Mouse (Mus musculus): ENCODE measurements around the gene Tspyl2.
"Not testable (repeated sequence)": the region's sequence is repeated elsewhere in the genome, so short reads cannot be mapped to it uniquely, and the experiment has no call there.

DNA sequence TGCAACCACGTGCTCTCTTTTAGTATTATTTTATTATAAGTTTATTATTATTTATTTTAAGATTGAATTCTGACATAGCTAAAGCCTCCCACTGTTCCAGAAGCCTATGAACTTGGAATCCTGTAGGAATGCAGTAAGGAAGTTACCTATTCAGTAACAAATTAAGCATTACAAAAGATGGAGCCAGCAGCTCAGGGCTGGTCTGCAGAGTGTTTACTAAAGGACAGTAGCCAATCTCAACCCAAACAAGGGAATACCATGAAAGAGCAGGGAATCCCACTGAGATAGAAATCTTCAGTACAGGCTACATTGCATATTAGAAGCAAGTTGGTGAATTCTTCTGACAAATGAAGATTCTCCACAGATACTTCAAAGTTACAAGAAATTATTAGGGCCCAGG, 55.2 kb downstream of the Tspyl2 start:
- not testable (repeated sequence) for TF ChIP-seq FOSL1 (IDR thresholded peaks at IDR 0.05; ENCODE audit: insufficient read depth, low read length, poor library complexity, severe bottlenecking); CTCF (IDR thresholded peaks at IDR 0.05; ENCODE audit: control insufficient read depth, insufficient read depth, insufficient read length); MAX (IDR thresholded peaks at IDR 0.05); MYOD1 (IDR thresholded peaks at IDR 0.05; ENCODE audit: control insufficient read depth, insufficient read length, low read depth)

All from C2C12 (cell line).